Mouse (Mus musculus): ENCODE data around the gene T2. TPM values are rescaled to one million over a fixed set of nuclear protein-coding genes. Genes with fewer than 3 reads are reported as not detected.
A peak's percentile ranks its signal among the peaks of the same experiment; 100 is the strongest.
"Not testable (repeated sequence)": the region's sequence is repeated elsewhere in the genome, so short reads cannot be mapped to it uniquely, and the experiment has no call there.

The T2 gene
- polyA plus RNA-seq, 1 experiment from 2014 or later: 2.5 TPM

DNA sequence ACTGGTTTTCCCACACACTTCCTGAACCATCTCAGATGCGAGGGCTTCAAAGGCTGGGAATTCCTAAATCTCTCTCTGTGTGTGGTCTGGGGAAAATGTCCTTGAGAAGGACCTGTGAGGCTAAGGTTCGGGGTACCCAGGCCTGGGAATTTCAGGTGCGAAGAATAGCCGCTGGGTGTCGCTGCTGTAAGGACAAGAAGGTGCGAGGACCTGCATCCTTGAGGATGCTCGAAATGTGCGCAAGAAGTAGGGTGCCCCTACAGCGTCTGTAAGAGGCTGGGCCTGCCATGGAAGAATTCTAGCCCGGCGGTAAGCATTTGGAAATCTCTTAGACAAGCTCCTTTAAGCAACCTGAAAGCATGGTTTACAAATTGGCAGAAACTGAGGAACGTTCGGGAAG lies 32.7 kb downstream of the T2 start:
- H3K27ac ChIP-seq (replicated peaks in 1 of 2; ENCODE audit: control insufficient read depth in 1 of 2, insufficient read depth in 1 of 2, low read depth in 2 of 2, low read length in 2 of 2): no peak overlapping the region
- H3K4me3 ChIP-seq (ENCODE audit: control insufficient read depth in 1 of 2, insufficient read depth in 1 of 2, low read depth in 1 of 2, low read length in 2 of 2): no peak overlapping the region

DNA sequence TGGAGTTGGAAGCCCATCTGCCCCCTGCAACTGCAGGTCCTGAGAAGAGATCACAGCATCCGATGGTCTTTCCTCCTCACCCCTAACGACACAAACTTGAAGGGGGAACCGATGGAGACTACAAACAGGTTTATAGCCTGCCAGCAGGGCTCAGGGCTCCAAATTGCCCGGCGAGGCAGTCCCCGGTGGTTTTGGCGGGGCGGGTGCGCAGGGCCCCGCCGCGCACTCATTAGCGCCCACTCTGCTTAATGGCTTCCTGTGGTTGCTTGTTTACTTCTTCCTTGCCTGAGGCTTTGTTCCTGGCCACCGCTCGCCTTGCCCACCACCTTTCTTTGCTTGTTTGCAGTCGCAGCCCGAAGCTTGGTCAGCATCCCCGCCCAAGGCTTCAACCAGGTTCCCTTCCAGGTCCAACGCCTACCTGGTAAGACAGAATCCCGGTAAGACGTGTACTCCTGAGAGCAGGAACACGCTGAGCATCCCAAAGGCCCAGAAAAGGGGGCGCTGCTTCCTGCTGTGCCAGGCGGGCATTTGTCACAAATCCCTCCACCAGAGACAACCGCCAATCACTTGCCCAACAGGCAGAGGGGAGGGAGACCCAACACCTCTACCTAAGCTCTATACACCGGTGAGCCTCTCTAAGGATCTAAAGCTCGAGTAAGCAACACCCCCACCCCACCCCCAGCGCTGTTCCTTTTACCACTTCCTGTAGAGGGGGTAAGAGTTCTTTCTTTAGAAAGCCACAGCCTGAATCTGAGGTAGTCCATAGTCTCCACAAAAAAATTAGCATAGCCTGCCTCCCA lies 33.4 kb downstream of the T2 start:
- Histone ChIP-seq H3K36me3 (ENCODE audit: control insufficient read depth, insufficient read depth, low read length) (no peaks in the 10 kb centered on the region), H3K4me2 (ENCODE audit: low read length) (peak overlapping the region; percentile 41), H3K27me3 (ENCODE audit: control insufficient read depth, insufficient read depth, low read length) (peaks cover 48% of the 10 kb centered on the region), H3K9ac (ENCODE audit: low read length) (no peak overlapping the region), H3K4me3 (ENCODE audit: control insufficient read depth in 1 of 2, insufficient read depth in 1 of 2, low read depth in 1 of 2, low read length in 2 of 2) (peak overlapping the region in 1 of 2 experiments; percentile 25; a peak in 2 of 4 replicates), H3K9me3 (ENCODE audit: control insufficient read depth, low read length) (no peaks in the 10 kb centered on the region), H3K27ac (replicated peaks in 1 of 2; ENCODE audit: control insufficient read depth in 1 of 2, insufficient read depth in 1 of 2, low read depth in 2 of 2, low read length in 2 of 2) (no peak overlapping the region), H3K4me1 (ENCODE audit: control insufficient read depth in 2 of 2, insufficient read depth in 2 of 2, low read length in 2 of 2) (peaks cover 0 to 2% of the 10 kb centered on the region in 2 experiments; a peak in 1 of 4 replicates)
- ATAC-seq (ENCODE audit: insufficient number of reproducible peaks, insufficient read depth, low FRiP score, low read depth): no peak
- WGBS: 2% methylated on average over 28 of the region's 28 CpGs

More for the DNA sequence above, 32.7 kb downstream of the T2 start:
- peaks cover 0 to 2% of the 10 kb centered on the region in 2 experiments; a peak in 1 of 4 replicates for H3K4me1 ChIP-seq (ENCODE audit: control insufficient read depth in 2 of 2, insufficient read depth in 2 of 2, low read length in 2 of 2)
- under 1% methylated on average over 13 of the region's 13 CpGs for WGBS
- no peak overlapping the region for H3K4me2 ChIP-seq (ENCODE audit: low read length)
- no peak overlapping the region for H3K9ac ChIP-seq (ENCODE audit: low read length)
- no peaks in the 10 kb centered on the region for H3K9me3 ChIP-seq (ENCODE audit: control insufficient read depth, low read length)
- no peak for ATAC-seq (ENCODE audit: insufficient number of reproducible peaks, insufficient read depth, low FRiP score, low read depth)
- peaks cover 48% of the 10 kb centered on the region for H3K27me3 ChIP-seq (ENCODE audit: control insufficient read depth, insufficient read depth, low read length)
- no peaks in the 10 kb centered on the region for H3K36me3 ChIP-seq (ENCODE audit: control insufficient read depth, insufficient read depth, low read length)

DNA sequence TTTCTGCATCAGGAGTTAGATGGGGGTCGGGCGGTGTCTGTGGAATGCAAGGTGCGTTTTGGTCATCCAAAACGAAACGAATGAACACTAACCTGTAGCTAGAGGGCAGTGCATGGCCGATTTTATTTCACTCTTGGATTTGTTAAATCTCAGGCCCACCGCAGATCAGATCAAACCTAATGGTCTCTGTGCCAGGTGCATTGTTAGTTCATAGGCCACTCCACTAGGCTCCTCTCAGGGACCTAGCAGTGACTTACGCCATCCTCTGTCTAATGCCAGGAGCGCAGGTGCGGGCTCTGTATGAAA lies 34.0 kb downstream of the T2 start:
- WGBS: 4% methylated on average over 10 of the region's 10 CpGs
- Histone ChIP-seq H3K9ac (ENCODE audit: low read length) (no peak overlapping the region), H3K9me3 (ENCODE audit: control insufficient read depth, low read length) (no peaks in the 10 kb centered on the region), H3K36me3 (ENCODE audit: control insufficient read depth, insufficient read depth, low read length) (no peaks in the 10 kb centered on the region), H3K4me1 (ENCODE audit: control insufficient read depth in 2 of 2, insufficient read depth in 2 of 2, low read length in 2 of 2) (peaks cover 0 to 2% of the 10 kb centered on the region in 2 experiments; a peak in 1 of 4 replicates), H3K27ac (replicated peaks in 1 of 2; ENCODE audit: control insufficient read depth in 1 of 2, insufficient read depth in 1 of 2, low read depth in 2 of 2, low read length in 2 of 2) (no peak overlapping the region), H3K4me3 (ENCODE audit: control insufficient read depth in 1 of 2, insufficient read depth in 1 of 2, low read depth in 1 of 2, low read length in 2 of 2) (peak overlapping the region in 1 of 2 experiments; percentile 25; a peak in 2 of 4 replicates), H3K4me2 (ENCODE audit: low read length) (peak overlapping the region; percentile 41), H3K27me3 (ENCODE audit: control insufficient read depth, insufficient read depth, low read length) (peaks cover 48% of the 10 kb centered on the region)
- no peak for ATAC-seq (ENCODE audit: insufficient number of reproducible peaks, insufficient read depth, low FRiP score, low read depth)

DNA sequence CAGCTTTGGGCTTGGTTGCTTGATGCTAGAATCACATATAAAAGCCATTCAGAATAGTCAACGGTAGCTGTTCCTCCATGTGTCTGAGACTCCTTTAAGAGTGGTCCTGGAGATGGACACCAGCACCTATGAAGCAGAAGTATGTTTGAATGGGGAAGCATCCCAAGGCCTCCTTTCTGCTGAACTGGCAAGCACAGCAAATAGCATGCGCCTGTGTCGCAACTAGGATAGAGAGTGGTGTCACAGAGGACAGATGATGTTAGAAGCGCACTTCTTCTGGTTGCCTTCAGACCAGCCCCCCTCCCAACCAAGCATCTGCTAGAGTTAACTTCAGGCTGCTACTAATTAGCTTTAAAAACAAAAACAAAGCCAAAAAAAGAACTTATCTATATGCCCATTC lies 34.7 kb downstream of the T2 start:
- Histone ChIP-seq H3K36me3 (ENCODE audit: control insufficient read depth, insufficient read depth, low read length) (no peaks in the 10 kb centered on the region), H3K9me3 (ENCODE audit: control insufficient read depth, low read length) (no peaks in the 10 kb centered on the region), H3K27me3 (ENCODE audit: control insufficient read depth, insufficient read depth, low read length) (peaks cover 48% of the 10 kb centered on the region), H3K4me2 (ENCODE audit: low read length) (no peak overlapping the region), H3K9ac (ENCODE audit: low read length) (no peak overlapping the region), H3K4me1 (ENCODE audit: control insufficient read depth in 2 of 2, insufficient read depth in 2 of 2, low read length in 2 of 2) (peaks cover 0 to 2% of the 10 kb centered on the region in 2 experiments; a peak in 1 of 4 replicates), H3K27ac (replicated peaks in 1 of 2; ENCODE audit: control insufficient read depth in 1 of 2, insufficient read depth in 1 of 2, low read depth in 2 of 2, low read length in 2 of 2) (no peak overlapping the region), H3K4me3 (ENCODE audit: control insufficient read depth in 1 of 2, insufficient read depth in 1 of 2, low read depth in 1 of 2, low read length in 2 of 2) (no peak overlapping the region)
- WGBS: 39% methylated on average over 4 of the region's 4 CpGs
- no peak for ATAC-seq (ENCODE audit: insufficient number of reproducible peaks, insufficient read depth, low FRiP score, low read depth)

DNA sequence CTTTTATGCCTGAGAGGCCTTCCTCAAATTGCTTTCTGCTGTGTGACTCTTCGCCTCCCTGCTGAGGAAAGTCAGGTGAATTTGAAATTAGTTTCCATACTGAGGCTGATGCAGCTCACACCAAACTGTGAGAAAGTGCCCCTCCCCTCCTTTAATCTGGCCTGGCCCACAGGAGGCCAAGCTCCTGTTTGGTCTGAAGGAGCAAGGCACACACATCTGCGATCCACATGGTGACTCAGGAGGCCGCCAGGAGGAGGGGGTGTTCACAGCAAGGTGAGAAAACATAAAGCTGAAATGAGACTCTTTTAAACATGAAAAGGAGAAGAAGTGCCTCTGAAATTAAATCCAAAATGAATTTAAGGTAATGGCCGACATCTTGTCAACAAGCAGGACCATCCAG lies 40.6 kb downstream of the T2 start:
- no peaks in the 10 kb centered on the region for H3K9me3 ChIP-seq (ENCODE audit: control insufficient read depth, low read length)
- peaks cover 9% of the 10 kb centered on the region for H3K27me3 ChIP-seq (ENCODE audit: control insufficient read depth, insufficient read depth, low read length)
- 64% methylated on average over 4 of the region's 4 CpGs for WGBS
- no peak overlapping the region for H3K4me3 ChIP-seq (ENCODE audit: control insufficient read depth in 1 of 2, insufficient read depth in 1 of 2, low read depth in 1 of 2, low read length in 2 of 2)
- no peaks in the 10 kb centered on the region for H3K4me1 ChIP-seq (ENCODE audit: control insufficient read depth in 2 of 2, insufficient read depth in 2 of 2, low read length in 2 of 2)
- no peak for ATAC-seq (ENCODE audit: insufficient number of reproducible peaks, insufficient read depth, low FRiP score, low read depth)
- H3K9ac ChIP-seq (ENCODE audit: low read length): no peak overlapping the region
- H3K27ac ChIP-seq (replicated peaks in 1 of 2; ENCODE audit: control insufficient read depth in 1 of 2, insufficient read depth in 1 of 2, low read depth in 2 of 2, low read length in 2 of 2): no peak overlapping the region
- H3K36me3 ChIP-seq (ENCODE audit: control insufficient read depth, insufficient read depth, low read length): no peaks in the 10 kb centered on the region
- H3K4me2 ChIP-seq (ENCODE audit: low read length): no peak overlapping the region

DNA sequence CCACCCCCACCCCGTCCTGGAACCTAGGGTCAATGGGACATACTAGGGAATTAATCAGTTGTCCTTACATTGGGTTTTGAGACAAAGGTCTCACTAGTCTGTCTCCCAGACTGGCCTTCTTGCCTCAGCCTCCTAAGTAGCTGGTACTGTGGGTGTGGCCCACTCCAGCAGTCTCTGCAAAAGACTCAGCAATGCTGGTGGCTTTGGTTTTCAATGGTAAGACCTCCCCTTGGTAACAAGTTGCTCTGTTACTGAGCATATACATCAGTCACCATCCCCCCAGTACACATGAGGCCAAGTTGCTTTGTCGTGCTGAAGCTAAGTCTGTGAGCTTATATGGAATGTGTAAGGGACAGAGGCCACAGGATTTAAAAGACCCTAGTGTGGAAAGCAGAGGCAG lies 42.2 kb downstream of the T2 start:
- H3K9me3 ChIP-seq (ENCODE audit: control insufficient read depth, low read length): no peaks in the 10 kb centered on the region
- H3K4me3 ChIP-seq (ENCODE audit: control insufficient read depth in 1 of 2, insufficient read depth in 1 of 2, low read depth in 1 of 2, low read length in 2 of 2): no peak overlapping the region
- H3K27me3 ChIP-seq (ENCODE audit: control insufficient read depth, insufficient read depth, low read length): 0 out of 2 replicates have a peak, but pooled peaks cover 3% of the 10 kb centered on the region
- no peaks in the 10 kb centered on the region for H3K36me3 ChIP-seq (ENCODE audit: control insufficient read depth, insufficient read depth, low read length)
- no peak overlapping the region for H3K27ac ChIP-seq (replicated peaks in 1 of 2; ENCODE audit: control insufficient read depth in 1 of 2, insufficient read depth in 1 of 2, low read depth in 2 of 2, low read length in 2 of 2)
- no peaks in the 10 kb centered on the region for H3K4me1 ChIP-seq (ENCODE audit: control insufficient read depth in 2 of 2, insufficient read depth in 2 of 2, low read length in 2 of 2)
- WGBS: 62% methylated on average over 2 of the region's 2 CpGs
- H3K9ac ChIP-seq (ENCODE audit: low read length): no peak overlapping the region
- no peak overlapping the region for H3K4me2 ChIP-seq (ENCODE audit: low read length)
- no peak for ATAC-seq (ENCODE audit: insufficient number of reproducible peaks, insufficient read depth, low FRiP score, low read depth)

DNA sequence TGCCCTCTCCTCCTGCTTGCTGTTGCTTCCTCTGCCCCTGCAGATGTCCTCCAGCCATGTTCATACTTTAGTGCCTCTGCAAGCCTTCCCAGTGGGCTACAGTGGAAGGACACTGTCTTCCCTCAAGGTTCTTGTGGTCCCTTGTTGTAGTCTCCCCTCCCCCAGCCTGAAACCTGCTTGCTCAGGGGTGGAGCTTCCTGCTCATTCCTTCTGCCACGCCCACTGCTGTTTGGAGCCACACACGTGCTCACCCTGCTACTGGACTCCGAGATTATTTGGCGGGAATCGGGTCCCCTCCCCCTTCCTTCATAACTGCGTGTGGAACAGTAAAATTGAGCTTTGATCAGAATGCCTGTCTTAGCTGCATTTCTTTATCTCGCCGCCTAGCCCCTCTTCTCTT lies 48.1 kb downstream of the T2 start:
- not testable (repeated sequence) for H3K4me3 ChIP-seq (ENCODE audit: control insufficient read depth in 1 of 2, insufficient read depth in 1 of 2, low read depth in 1 of 2, low read length in 2 of 2); H3K9ac ChIP-seq (ENCODE audit: low read length); H3K36me3 ChIP-seq (ENCODE audit: control insufficient read depth, insufficient read depth, low read length); H3K4me1 ChIP-seq (ENCODE audit: control insufficient read depth in 2 of 2, insufficient read depth in 2 of 2, low read length in 2 of 2); ATAC-seq (ENCODE audit: insufficient number of reproducible peaks, insufficient read depth, low FRiP score, low read depth); H3K9me3 ChIP-seq (ENCODE audit: control insufficient read depth, low read length); H3K27me3 ChIP-seq (ENCODE audit: control insufficient read depth, insufficient read depth, low read length); H3K4me2 ChIP-seq (ENCODE audit: low read length); H3K27ac ChIP-seq (replicated peaks in 1 of 2; ENCODE audit: control insufficient read depth in 1 of 2, insufficient read depth in 1 of 2, low read depth in 2 of 2, low read length in 2 of 2)
- WGBS: 57% methylated on average over 7 of the region's 8 CpGs

DNA sequence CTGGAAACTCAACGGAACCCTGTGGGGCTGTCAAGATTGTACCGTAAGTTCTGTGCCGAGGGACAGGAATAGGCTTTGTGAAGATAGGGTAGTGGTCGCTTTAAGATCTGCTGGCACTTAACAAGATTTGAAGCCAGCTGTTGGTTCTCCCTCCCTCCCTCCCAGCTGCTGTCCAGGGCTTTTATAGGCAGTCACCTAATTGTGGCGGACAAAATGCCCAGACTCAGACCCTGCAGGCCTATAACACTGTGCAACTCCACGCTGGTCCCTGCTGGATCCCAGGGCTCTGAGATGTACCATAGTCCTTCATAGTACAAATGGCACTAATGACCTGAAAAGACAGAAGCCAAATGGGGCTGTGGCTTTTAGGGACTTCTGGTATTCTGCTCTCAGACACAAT lies 50.5 kb downstream of the T2 start:
- H3K27ac ChIP-seq (replicated peaks in 1 of 2; ENCODE audit: control insufficient read depth in 1 of 2, insufficient read depth in 1 of 2, low read depth in 2 of 2, low read length in 2 of 2): no peak overlapping the region
- no peak for ATAC-seq (ENCODE audit: insufficient number of reproducible peaks, insufficient read depth, low FRiP score, low read depth)
- peaks cover 3 to 9% of the 10 kb centered on the region in 2 experiments; a peak in 3 of 4 replicates for H3K4me1 ChIP-seq (ENCODE audit: control insufficient read depth in 2 of 2, insufficient read depth in 2 of 2, low read length in 2 of 2)
- 42% methylated on average over 6 of the region's 6 CpGs for WGBS
- no peaks in the 10 kb centered on the region for H3K36me3 ChIP-seq (ENCODE audit: control insufficient read depth, insufficient read depth, low read length)
- no peak overlapping the region for H3K4me2 ChIP-seq (ENCODE audit: low read length)
- no peak overlapping the region for H3K9ac ChIP-seq (ENCODE audit: low read length)
- H3K4me3 ChIP-seq (ENCODE audit: control insufficient read depth in 1 of 2, insufficient read depth in 1 of 2, low read depth in 1 of 2, low read length in 2 of 2): no peak overlapping the region
- no peaks in the 10 kb centered on the region for H3K9me3 ChIP-seq (ENCODE audit: control insufficient read depth, low read length)
- no peaks in the 10 kb centered on the region for H3K27me3 ChIP-seq (ENCODE audit: control insufficient read depth, insufficient read depth, low read length)

Measured in heart, embryonic 14.5 days (tissue).